Mouse (Mus musculus) thymus, adult 2 months (tissue): ENCODE results near the gene Shpk.

ENCODE experiments used
- CTCF ChIP-seq: fragments of 200-500 bp; IDR thresholded peaks from 2 replicates; pipeline ENCODE4 v1.5.1; 2012; ENCODE audit warnings: mild to moderate bottlenecking, control low read depth, low read length, moderate library complexity, borderline replicate concordance; ENCODE audit not compliant: control insufficient read depth, poor library complexity, insufficient read depth; ENCODE audit errors: extremely low read depth
- POLR2A ChIP-seq: fragments of 200-500 bp; IDR thresholded peaks from 2 replicates; pipeline ENCODE4 v1.6.1; 2012; ENCODE audit warnings: mild to moderate bottlenecking, low read length, control low read depth, moderate library complexity; ENCODE audit not compliant: control insufficient read depth, poor library complexity, insufficient read depth; ENCODE audit errors: extremely low read depth

DNA sequence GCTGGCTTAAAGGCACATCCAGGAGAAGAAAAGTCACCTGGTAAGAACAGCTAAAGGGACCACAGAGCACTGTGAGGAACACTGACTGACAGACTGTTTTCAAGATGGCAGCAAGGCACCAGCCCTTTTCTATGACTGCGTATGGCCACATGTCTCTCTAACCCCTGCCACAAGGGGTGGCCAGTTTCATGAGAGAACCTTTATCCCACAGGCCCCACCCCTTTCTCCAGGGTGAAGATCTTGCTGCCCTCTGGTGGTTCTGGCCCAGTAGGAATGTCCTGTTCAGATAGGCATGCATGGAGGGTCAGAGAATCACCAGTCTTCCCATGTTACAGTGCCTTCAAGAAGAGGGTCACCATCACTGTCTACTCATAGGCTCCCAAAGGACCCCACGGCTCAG, 24.7 kb downstream of the Shpk start:
- TF ChIP-seq POLR2A: no peak
- no peak for TF ChIP-seq CTCF
